Mouse (Mus musculus): ENCODE measurements around the gene Slc25a33. TPM values are rescaled to one million over a fixed set of nuclear protein-coding genes. Genes with fewer than 3 reads are reported as not detected.

Gene Slc25a33
- polyA plus RNA-seq, 1 experiment from 2014 or later: 18.4 TPM

GRCm38 (mm10) chr4:149719686-149720085 lies 54.4 kb downstream of the Slc25a33 start:
- DNase-seq (ENCODE audit: low spot score) (peak; percentile 67), ATAC-seq (replicated peaks; ENCODE audit: insufficient number of reproducible peaks, low FRiP score, low TSS enrichment, low read depth) (no peak)
- H3K4me3 ChIP-seq (ENCODE audit: low read depth, low read length): no peak overlapping the region
- H3K4me2 ChIP-seq (ENCODE audit: low read depth, low read length): no peak overlapping the region
- no peak overlapping the region for H3K27ac ChIP-seq (replicated peaks; ENCODE audit: low read depth, low read length)
- H3K27me3 ChIP-seq (ENCODE audit: control insufficient read depth, insufficient read depth, low read length): no peaks in the 10 kb centered on the region
- H3K9ac ChIP-seq (replicated peaks; ENCODE audit: low read length): no peak overlapping the region
- H3K9me3 ChIP-seq (replicated peaks; ENCODE audit: control insufficient read depth, low read length): no peaks in the 10 kb centered on the region
- WGBS: 78% methylated on average over 6 of the region's 6 CpGs
- H3K4me1 ChIP-seq (ENCODE audit: control insufficient read depth, insufficient read depth, low read length): no peaks in the 10 kb centered on the region
- H3K36me3 ChIP-seq (replicated peaks; ENCODE audit: control insufficient read depth, insufficient read depth, low read depth, low read length): peaks cover 26% of the 10 kb centered on the region

DNA sequence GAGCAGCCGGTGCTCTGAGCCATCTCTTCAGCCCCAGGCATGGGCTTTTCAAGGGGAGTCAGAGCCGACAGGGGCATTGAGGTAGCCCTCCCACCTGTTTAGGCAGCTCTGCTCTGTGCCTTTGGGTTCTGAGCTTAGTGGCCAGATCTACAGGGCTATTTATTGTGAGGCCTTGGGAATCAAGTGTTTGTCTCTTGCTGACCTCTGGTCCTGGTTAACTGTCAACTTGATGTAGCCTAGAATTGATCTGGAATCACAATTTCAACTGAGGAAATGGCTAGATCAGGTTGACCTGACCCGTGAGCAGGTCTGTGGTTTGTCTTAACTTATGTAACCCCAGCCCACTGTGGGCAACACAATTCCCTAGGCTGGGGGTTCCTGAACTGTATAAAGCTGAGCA lies 59.5 kb downstream of the Slc25a33 start:
- Histone ChIP-seq H3K36me3 (replicated peaks; ENCODE audit: control insufficient read depth, insufficient read depth, low read depth, low read length) (peaks cover 19% of the 10 kb centered on the region), H3K4me1 (ENCODE audit: control insufficient read depth, insufficient read depth, low read length) (no peaks in the 10 kb centered on the region), H3K4me2 (ENCODE audit: low read depth, low read length) (no peak overlapping the region), H3K9me3 (replicated peaks; ENCODE audit: control insufficient read depth, low read length) (no peaks in the 10 kb centered on the region), H3K9ac (replicated peaks; ENCODE audit: low read length) (no peak overlapping the region), H3K27me3 (ENCODE audit: control insufficient read depth, insufficient read depth, low read length) (no peaks in the 10 kb centered on the region), H3K4me3 (ENCODE audit: low read depth, low read length) (no peak overlapping the region), H3K27ac (replicated peaks; ENCODE audit: low read depth, low read length) (no peak overlapping the region)
- 75% methylated on average over 3 of the region's 3 CpGs for WGBS
- ATAC-seq (replicated peaks; ENCODE audit: insufficient number of reproducible peaks, low FRiP score, low TSS enrichment, low read depth) (no peak), DNase-seq (ENCODE audit: low spot score) (no peak)

- Histone ChIP-seq H3K4me3 (ENCODE audit: low read depth, low read length) (no peak overlapping the region), H3K9ac (replicated peaks; ENCODE audit: low read length) (no peak overlapping the region), H3K27ac (replicated peaks; ENCODE audit: low read depth, low read length) (no peak overlapping the region), H3K4me1 (ENCODE audit: control insufficient read depth, insufficient read depth, low read length) (no peaks in the 10 kb centered on the region), H3K4me2 (ENCODE audit: low read depth, low read length) (peak overlapping the region; percentile 19; the same call in 1 of the 2 replicates), H3K9me3 (replicated peaks; ENCODE audit: control insufficient read depth, low read length) (no peaks in the 10 kb centered on the region), H3K36me3 (replicated peaks; ENCODE audit: control insufficient read depth, insufficient read depth, low read depth, low read length) (peaks cover 12% of the 10 kb centered on the region), H3K27me3 (ENCODE audit: control insufficient read depth, insufficient read depth, low read length) (no peaks in the 10 kb centered on the region)
- DNase-seq (ENCODE audit: low spot score): peak; percentile 71
- ATAC-seq (replicated peaks; ENCODE audit: insufficient number of reproducible peaks, low FRiP score, low TSS enrichment, low read depth): 0 out of 2 replicates have a peak, but pooled peaks have one; percentile 4
- 23% methylated on average over 7 of the region's 7 CpGs for WGBS
Measured at GRCm38 (mm10) chr4:149711955-149712354, 62.1 kb downstream of the Slc25a33 start.

GRCm38 (mm10) chr4:149711485-149711884 lies 62.6 kb downstream of the Slc25a33 start:
- ATAC-seq (replicated peaks; ENCODE audit: insufficient number of reproducible peaks, low FRiP score, low TSS enrichment, low read depth): no peak

DNA sequence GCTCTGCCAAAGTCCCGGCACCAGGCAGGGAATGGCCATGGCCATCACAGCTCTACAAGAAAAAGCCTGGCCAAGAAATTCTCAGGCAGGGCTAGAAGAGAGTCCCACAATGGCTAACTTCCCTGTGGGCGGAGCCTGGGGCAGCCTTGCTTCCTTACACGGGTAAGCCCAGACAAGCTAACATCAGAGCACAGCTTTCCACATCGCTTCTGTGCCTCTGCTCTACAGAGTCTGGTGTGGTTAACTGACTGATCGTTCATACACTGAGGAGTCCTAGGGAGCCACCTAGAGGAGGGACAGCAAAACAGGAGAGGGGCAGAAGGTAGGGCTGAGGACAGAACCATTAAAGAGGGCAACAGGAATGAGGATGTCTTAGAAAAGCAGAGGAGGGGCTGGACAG lies 63.6 kb downstream of the Slc25a33 start:
- Histone ChIP-seq H3K9me3 (replicated peaks; ENCODE audit: control insufficient read depth, low read length) (no peaks in the 10 kb centered on the region), H3K27ac (replicated peaks; ENCODE audit: low read depth, low read length) (no peak overlapping the region), H3K4me2 (ENCODE audit: low read depth, low read length) (no peak overlapping the region), H3K27me3 (ENCODE audit: control insufficient read depth, insufficient read depth, low read length) (no peaks in the 10 kb centered on the region), H3K4me3 (ENCODE audit: low read depth, low read length) (no peak overlapping the region), H3K36me3 (replicated peaks; ENCODE audit: control insufficient read depth, insufficient read depth, low read depth, low read length) (peaks cover 4% of the 10 kb centered on the region), H3K9ac (replicated peaks; ENCODE audit: low read length) (no peak overlapping the region), H3K4me1 (ENCODE audit: control insufficient read depth, insufficient read depth, low read length) (no peaks in the 10 kb centered on the region)
- 18% methylated on average over 5 of the region's 5 CpGs for WGBS
- DNase-seq (ENCODE audit: low spot score): peak; percentile 70
- peak; percentile 62; the same call in 1 of the 2 replicates for ATAC-seq (replicated peaks; ENCODE audit: insufficient number of reproducible peaks, low FRiP score, low TSS enrichment, low read depth)

More at GRCm38 (mm10) chr4:149711485-149711884, 62.6 kb downstream of the Slc25a33 start:
- Histone ChIP-seq H3K4me1 (ENCODE audit: control insufficient read depth, insufficient read depth, low read length) (no peaks in the 10 kb centered on the region), H3K4me2 (ENCODE audit: low read depth, low read length) (no peak overlapping the region), H3K36me3 (replicated peaks; ENCODE audit: control insufficient read depth, insufficient read depth, low read depth, low read length) (peaks cover 10% of the 10 kb centered on the region), H3K4me3 (ENCODE audit: low read depth, low read length) (no peak overlapping the region), H3K27me3 (ENCODE audit: control insufficient read depth, insufficient read depth, low read length) (no peaks in the 10 kb centered on the region), H3K9ac (replicated peaks; ENCODE audit: low read length) (no peak overlapping the region), H3K9me3 (replicated peaks; ENCODE audit: control insufficient read depth, low read length) (no peaks in the 10 kb centered on the region), H3K27ac (replicated peaks; ENCODE audit: low read depth, low read length) (no peak overlapping the region)
- DNase-seq (ENCODE audit: low spot score): no peak
- WGBS: 86% methylated on average over 5 of the region's 5 CpGs

DNA sequence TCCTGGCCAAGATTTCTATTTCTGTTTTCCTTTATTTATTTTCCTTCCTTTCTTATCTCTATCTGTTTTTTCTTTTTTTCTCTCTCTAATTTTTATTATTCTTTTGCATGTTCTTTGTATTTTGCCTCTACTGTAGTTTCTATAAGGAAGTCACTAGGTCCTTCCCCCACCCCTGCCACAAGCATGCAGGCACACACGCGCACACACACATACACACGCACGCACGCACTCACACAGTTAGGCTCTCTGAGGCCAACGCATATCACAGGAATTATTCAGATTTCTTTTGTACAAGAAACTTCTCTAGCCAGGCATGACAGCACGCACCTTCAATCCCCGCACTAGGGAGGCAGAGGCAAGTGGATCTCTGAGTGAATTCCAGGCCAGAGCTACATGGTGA lies 68.1 kb downstream of the Slc25a33 start:
- H3K9me3 ChIP-seq (replicated peaks; ENCODE audit: control insufficient read depth, low read length): no peaks in the 10 kb centered on the region
- WGBS: 91% methylated on average over 8 of the region's 8 CpGs

DNA sequence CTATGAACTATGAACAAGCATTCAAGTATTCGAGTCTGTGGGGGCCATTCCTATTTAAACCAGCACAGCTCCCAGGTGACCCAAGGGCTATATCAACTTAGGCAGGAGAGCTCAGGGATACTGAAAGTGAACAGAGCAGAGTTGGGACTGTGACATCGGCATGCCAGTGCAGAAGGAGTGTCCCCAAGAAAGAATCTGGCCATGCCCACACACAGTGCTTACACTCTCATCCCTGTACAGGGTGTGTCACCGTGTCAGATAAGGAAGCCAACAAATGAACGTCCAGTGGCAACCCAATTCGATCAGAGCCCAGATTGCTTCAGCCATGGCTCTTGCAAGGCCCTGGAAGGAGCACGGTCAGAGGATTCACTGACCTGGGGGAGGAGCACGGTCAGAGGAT lies 68.8 kb downstream of the Slc25a33 start:
- no peak overlapping the region for H3K27ac ChIP-seq (replicated peaks; ENCODE audit: low read depth, low read length)
- no peak overlapping the region; the same call in 1 of the 2 replicates for H3K9ac ChIP-seq (replicated peaks; ENCODE audit: low read length)
- H3K4me1 ChIP-seq (ENCODE audit: control insufficient read depth, insufficient read depth, low read length): no peaks in the 10 kb centered on the region
- no peak for ATAC-seq (replicated peaks; ENCODE audit: insufficient number of reproducible peaks, low FRiP score, low TSS enrichment, low read depth)
- H3K4me3 ChIP-seq (ENCODE audit: low read depth, low read length): no peak overlapping the region
- H3K4me2 ChIP-seq (ENCODE audit: low read depth, low read length): no peak overlapping the region
- 70% methylated on average over 7 of the region's 7 CpGs for WGBS
- H3K9me3 ChIP-seq (replicated peaks; ENCODE audit: control insufficient read depth, low read length): no peaks in the 10 kb centered on the region
- no peaks in the 10 kb centered on the region for H3K27me3 ChIP-seq (ENCODE audit: control insufficient read depth, insufficient read depth, low read length)
- no peaks in the 10 kb centered on the region for H3K36me3 ChIP-seq (replicated peaks; ENCODE audit: control insufficient read depth, insufficient read depth, low read depth, low read length)
- no peak for DNase-seq (ENCODE audit: low spot score)

More for the DNA sequence above, 68.1 kb downstream of the Slc25a33 start:
- ATAC-seq (replicated peaks; ENCODE audit: insufficient number of reproducible peaks, low FRiP score, low TSS enrichment, low read depth): no peak
- Histone ChIP-seq H3K36me3 (replicated peaks; ENCODE audit: control insufficient read depth, insufficient read depth, low read depth, low read length) (no peaks in the 10 kb centered on the region), H3K9ac (replicated peaks; ENCODE audit: low read length) (no peak overlapping the region), H3K27ac (replicated peaks; ENCODE audit: low read depth, low read length) (no peak overlapping the region), H3K4me3 (ENCODE audit: low read depth, low read length) (no peak overlapping the region), H3K4me2 (ENCODE audit: low read depth, low read length) (no peak overlapping the region), H3K27me3 (ENCODE audit: control insufficient read depth, insufficient read depth, low read length) (no peaks in the 10 kb centered on the region), H3K4me1 (ENCODE audit: control insufficient read depth, insufficient read depth, low read length) (no peaks in the 10 kb centered on the region)
- no peak for DNase-seq (ENCODE audit: low spot score)

DNA sequence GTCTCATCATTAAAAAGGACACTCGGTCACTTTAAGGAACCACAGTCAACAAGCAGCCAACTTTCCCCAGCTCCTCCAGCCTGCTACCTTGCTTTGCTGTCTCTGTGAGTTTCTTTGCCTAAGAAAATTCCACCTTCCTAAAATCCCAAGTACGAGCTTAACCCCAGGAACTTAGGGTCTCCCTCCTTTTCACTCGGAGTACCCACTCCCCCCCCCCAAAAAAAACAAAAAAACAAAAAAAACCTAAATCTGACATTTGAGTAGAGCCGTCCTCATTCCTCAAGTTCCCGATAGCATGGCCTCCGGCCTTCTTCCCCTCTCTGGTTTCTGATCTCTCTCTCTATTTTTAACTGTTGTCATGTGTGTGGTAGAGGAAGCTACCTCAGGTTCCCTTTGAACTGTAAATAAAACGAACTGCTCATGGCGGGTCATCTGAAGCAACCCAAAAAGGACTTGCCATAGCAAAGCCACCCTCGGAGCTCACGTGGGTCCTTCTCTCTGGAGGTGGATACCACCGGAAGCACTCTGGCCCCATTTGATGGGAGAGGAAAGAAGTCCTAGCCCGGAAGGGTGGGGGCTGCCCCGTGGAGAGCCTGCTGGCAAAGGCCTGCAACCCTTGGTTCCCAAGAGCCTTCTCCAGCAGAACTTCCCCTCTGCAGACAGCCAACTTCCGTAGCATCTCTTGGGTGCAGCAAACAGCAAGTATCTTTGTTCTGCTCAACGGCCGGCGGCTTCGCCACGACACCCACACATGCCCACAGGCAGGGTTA lies 71.7 kb downstream of the Slc25a33 start, which contains the start of gene Pik3cd:
Gene Pik3cd, minus strand, starts transcription at position 362 of the 770 bp plus-strand sequence.
- H3K4me1 ChIP-seq (ENCODE audit: control insufficient read depth, insufficient read depth, low read length): no peaks in the 10 kb centered on the region
- no peak within 1 kb of the TSS for H3K9ac ChIP-seq (replicated peaks; ENCODE audit: low read length)
- peaks cover 12% of the 10 kb centered on the region for H3K27me3 ChIP-seq (ENCODE audit: control insufficient read depth, insufficient read depth, low read length)
- no peak within 1 kb of the TSS for H3K4me2 ChIP-seq (ENCODE audit: low read depth, low read length)
- ATAC-seq (replicated peaks; ENCODE audit: insufficient number of reproducible peaks, low FRiP score, low TSS enrichment, low read depth): no peak
- no peaks in the 10 kb centered on the region for H3K9me3 ChIP-seq (replicated peaks; ENCODE audit: control insufficient read depth, low read length)
- DNase-seq (ENCODE audit: low spot score): no peak
- no peak within 1 kb of the TSS for H3K4me3 ChIP-seq (ENCODE audit: low read depth, low read length)
- 55% methylated on average over 19 of the region's 19 CpGs for WGBS
- no peaks in the 10 kb centered on the region for H3K36me3 ChIP-seq (replicated peaks; ENCODE audit: control insufficient read depth, insufficient read depth, low read depth, low read length)
- H3K27ac ChIP-seq (replicated peaks; ENCODE audit: low read depth, low read length): no peak within 1 kb of the TSS

All from embryonic facial prominence, embryonic 11.5 days (tissue).